Mouse (Mus musculus): Measurements from ENCODE around the gene Tmx1.
A peak's percentile ranks its signal among the peaks of the same experiment; 100 is the strongest.

Tmx1 gene

DNA sequence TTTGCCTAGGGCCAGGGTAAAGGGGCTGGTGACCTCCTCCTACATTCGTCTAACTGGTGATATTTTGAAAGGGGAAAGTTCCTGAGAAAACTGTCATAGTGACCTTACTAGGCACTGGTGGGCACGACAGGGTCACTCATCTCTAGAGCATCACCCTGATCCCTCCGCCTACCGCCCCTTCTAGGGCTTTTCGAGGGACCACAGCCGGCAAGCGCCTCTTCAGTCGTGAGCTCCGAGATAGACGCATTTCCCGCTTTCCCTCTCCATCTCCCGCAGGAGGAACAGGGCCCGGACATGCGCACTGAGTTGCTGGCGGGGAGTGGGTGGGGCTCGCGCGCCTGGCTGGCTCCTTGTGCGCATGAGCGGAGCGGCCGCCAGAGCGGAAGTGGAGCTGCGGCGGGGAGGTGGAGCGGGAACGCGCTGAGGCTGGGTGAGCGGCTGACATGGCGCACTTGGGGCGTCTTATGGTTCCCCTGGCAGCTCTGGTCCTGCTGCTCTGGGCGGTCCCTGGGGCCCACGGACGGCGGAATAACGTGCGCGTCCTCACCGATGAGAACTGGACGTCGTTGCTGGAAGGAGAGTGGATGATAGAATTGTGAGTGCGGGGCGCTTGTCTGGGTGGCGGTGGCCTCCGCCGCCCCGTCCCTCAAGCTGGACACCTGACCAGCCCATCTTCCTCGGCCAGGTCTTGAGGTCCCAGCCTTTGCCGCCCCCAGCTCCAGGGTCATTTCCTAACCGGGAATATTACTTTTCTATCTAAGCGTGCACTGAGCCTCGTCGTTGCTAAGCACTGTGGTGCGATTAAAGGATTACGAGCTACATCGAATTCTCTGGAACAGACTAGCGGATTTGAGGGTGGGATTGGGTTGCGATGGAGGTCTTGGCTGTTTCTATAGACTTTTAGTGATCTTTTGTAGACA, at the start of gene Tmx1:
Tmx1 (plus strand) TSS at position 370 of the 920 bp plus-strand sequence.
- DNase-seq, result peak; percentile 97

DNA sequence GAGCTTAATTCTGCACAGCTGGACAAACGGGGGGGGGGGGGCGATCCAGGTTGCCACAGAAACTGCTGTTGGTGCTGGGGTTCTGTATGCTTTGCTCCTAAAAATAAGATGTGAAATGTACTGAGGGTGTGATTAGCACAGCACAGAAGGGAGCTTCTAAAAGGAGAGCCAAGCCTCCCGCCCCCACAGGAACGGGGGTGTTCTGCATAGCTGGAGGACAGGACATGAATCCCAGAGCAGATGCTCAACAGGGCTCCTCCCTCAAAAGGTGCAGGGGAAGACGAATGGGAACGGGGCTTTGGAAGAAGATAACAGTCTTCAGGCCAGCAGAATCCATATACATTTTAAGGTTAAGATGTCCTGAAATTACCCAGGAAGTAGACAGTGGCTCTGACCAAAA, 48.6 kb upstream of the Tmx1 start:
- peak; percentile 33 for DNase-seq

DNA sequence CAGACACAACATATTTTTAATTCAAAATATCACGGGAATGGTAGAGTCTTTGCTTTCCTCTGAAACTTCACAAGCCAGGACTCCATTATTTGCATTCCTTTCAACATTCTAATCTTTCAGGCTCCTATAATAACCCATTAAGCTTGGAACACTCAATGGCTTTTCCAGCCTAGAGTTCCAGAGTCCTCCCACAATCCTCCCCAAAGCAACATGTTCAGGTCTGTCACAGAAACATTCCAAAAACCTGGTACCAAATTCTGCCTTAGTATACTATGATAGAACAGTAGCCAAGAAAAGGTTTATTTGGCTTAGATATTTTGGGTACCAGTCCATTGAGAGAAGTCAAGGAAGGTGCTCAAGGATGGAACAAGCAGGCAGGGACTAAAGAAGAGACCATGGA, 44.5 kb upstream of the Tmx1 start:
- no peak for DNase-seq

DNA sequence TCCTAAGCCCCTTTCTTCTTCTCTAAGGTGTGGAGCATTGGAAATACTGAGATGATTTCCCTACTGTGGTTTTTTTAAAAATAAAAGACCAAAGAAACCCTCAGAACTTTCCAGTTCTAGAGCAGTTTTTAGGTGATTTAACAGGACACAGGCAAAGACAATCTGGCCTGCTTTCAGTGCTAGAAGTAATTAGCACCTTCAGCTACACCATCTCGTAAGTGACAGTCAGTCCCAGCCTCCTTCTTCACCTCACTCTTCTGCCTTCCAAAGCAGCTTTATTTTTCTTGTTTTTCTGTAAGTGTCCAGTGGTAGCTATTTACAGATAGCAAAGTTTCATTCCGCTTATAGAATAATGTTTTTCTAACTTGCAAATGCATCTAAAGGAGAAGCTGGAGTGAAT, 43.3 kb upstream of the Tmx1 start:
- no peak for DNase-seq

DNA sequence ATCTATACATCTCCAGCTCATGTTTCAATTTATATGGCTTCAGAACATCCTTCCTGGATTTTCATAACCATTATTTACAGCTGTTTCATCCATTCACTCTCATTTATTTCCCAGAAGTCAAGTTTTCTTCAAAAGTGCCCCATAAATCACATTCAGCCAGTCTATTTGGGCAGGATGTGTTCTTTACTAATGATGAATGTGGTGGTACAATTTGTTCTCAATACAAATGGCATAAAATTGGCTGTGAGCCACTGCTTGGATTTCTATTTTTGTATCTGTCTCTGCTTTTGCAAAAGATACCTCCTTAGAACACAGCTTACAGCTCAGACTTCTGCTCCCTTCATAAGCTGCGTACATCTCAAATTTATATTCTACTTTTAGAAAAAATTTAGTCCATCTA, 32.7 kb upstream of the Tmx1 start:
- no peak for DNase-seq

DNA sequence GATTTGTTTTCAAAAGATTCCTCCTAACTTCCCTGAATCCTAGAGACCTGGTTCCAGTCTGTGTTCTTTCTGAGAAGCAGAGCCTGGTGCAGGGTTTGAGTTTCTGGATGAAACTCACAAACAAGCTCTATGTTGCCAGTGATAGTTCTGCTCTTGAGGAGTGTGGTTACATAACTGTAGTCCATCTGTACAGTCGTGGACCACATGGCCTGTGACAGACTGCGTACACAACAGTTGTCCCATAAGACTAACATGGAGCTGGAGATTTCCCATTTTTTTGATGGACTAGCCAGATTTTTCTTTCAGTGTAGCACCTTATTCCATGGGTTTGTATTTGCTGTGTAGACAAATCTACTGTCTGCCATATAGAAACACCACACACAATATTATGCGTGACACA, 31.9 kb upstream of the Tmx1 start:
- DNase-seq, result no peak

DNA sequence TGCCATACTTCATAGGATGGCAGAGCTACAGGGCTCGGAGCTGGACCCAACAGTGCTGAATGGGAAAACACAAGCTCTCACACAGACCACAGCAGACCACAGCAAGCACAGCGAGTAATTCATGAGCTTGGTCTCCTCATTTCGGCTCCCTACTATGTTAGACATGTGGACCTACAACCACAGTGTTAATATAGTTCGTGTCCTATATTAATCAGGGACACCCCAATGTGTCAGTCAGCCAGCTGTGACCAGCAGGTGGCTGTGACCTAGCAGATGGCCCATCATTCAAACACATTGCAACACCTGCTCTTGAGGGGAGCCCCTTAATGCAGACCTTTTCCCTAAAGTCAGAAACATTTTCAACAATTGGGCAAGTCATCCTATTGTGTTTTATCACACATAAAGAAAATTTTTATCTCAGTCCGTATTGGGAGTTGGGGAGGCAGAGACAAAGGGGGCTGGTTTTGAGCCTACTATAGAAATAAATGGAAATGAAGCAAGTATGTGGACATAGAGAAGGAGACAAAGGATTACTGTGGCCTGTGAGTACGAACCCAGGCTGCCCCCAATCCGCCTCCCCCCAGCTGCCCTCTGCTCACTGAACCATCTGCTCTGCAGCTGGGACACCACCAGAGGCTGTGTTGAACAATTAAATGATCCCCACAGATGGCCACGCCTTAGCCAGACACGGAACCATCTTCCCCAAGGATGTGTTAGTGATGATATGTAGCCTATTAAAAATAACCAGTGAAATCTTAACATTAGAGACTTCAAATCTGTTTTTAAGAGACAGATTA, 30.4 kb upstream of the Tmx1 start:
- DNase-seq, result no peak

DNA sequence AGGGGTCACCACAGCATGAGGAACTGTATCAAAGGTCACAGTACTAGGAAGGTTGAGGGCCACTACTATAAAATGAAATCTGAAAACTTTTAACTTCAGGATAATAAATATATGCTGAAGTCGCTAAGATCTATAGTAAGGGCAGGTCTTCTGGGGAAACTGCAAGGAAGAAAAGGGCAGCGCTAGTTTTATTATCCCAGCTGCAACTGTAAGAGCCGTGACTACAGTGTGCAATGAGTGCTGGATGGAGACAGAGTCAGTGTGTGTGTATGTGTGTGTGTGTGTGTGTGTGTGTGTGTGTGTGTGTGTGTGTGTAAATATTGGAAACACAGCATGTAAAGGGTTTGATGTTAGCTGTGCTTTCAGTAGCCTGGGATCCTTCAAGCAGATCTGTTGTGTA, 25.0 kb upstream of the Tmx1 start:
- no peak for DNase-seq

DNA sequence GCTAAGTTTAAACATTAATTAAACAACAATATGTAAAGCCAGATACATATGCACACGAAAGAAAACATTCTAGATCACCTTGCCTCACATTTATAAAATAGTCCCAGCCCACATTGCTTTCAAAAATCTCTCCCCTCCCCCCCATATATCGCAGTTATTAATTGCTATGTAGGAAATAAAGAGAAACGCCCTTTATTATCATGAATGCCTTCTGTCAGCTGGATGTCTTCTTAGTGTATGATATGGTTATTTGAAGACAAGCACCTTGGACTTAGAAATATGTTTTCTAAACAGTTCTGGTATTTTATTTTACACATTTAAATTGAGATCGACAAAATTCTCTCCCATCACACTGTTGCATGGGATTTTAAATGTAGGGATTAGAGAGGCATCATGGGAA, 23.3 kb upstream of the Tmx1 start:
- no peak for DNase-seq

DNA sequence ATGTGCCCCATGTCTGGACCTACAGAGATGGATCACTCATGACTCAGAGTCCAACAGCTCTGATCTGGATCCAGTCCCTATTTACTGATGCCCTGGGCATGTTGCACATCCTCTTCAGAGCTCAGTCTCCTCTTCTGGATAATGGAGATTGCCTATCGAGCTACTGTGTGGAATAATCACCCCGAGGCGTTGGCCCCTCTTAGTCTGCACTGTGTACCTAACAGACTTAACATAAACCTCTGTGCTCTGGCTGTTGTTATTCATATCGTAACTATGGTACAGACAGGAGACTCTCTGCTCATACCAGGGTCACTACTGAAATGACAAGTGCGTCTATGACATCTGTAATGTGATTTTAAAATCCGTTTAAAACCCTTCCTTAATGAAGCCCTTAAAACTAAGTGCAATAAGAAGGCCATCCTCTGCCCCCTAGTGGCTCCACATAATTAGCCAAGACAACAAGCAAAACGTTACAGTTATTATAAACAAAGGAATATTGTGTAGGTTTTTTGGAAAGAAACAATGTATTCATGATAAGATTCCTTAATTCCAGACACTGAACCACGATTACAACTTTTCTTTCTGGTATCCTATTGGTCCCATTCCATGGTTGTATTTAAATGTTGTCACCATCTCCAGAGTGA, 22.5 kb upstream of the Tmx1 start:
- DNase-seq, result no peak

DNA sequence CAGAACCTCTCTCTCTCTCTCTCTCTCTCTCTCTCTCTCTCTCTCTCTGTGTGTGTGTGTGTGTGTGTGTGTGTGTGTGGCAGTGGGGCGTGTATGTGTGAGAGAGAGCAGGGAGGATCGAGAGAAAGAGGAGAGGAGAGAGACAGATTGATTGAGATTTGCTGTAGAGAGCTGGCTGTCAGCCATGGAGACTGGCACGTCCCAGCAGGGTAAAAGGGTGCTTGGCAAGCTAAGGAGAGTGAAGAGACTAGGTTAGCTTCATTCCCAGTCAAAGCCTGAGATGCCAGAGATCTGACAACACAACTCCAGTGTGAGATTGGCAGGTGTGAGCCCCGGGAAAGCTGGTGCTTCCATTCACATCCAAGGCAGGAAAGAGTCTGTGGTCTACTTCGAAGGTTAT, 21.5 kb upstream of the Tmx1 start:
- DNase-seq, result no peak

DNA sequence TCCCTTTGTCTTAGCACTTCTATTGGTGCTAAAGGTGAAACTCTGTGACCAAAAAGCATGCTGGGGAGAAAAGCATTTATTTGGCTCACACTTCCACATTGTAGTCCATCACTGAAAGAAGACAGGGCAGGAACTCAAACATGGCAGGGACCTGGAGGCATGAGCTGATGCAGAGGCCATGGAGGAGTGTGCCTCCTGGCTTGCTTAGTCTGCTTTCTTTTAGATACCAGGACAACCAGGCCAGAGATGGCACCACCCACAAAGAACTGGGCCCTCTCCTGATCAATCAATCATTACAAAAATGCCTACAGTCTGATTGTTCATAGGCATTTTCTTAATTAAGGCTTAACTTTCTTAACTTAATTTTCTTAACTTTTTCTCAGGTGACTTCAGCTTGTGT, 2.9 kb upstream of the Tmx1 start:
- DNase-seq, result no peak

DNA sequence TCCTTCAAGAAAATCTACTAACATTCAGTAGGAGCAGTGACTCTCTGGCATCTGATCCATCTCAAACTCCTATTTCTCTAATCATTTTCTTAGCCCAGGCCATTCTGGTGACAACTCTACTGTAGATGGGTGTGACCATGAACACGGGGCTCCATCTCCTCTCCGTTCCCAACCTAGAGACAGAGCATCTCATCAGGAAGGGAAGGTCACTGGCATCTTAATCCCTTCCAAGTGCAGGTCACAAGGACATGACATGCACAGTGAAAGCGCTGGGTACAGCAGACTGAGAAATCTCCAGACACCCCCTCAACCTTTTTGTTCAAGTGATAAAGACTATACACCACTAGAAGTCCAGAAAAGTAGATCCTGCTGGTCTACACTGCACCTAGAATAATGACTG, 1.4 kb upstream of the Tmx1 start:
- DNase-seq, result no peak

DNA sequence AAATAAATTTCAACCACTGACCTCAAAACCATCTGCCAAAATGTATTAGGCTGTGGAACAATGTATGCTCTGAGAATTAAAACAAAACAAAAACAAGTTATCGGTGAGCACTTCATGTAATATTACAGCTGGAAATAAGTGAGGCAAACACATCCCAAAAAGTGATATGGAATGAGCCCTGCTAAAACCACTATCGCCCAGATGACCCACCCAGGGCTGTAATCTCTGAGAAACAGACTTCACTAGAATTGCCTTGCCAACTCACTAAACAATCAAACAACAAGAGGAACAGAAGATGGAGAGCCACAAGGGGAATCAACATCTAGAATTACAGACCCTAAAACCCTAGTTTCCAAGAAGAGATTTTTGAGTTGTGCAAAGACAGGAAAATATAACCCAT, 752 bp upstream of the Tmx1 start:
- DNase-seq, result no peak

DNA sequence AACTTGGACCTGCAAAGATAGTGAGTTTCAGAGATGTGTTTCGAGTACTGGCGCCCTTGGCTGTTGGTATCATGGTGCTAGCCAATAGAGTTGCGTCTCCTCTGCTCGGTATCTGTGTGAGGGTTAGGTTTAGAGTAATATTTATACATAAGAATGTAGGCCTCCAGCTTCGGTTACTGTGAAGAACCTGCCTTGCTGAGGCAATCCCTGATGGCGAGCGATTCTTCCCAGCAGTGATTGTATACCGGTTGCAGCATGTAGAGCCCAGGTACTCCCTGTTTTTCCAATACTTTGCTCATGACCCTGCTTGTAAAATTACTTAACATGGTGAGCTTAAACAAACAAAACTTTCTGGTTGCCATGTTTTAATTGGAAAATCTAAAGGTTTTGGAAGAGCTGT, 2.3 kb downstream of the Tmx1 start:
- DNase-seq, result no peak

DNA sequence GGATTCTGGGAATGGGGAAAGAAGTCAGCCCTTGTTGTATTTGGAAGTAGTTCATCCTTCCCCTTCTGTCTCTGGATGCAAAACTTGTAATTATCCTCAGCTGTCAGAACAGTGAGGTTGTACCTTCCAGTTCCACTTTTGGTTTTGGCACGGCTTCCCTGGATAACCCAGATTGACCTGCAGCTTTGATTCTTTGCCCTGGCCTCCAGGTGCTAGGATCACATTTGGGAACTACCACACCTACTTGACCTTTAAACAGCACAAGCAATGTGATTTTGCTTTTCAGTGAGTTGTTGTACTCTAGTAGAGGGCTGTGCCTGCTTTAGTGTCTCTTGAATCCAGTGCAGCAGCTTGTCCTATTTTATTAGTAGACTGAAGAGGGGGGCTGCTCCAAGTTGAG, 6.7 kb downstream of the Tmx1 start:
- DNase-seq, result no peak

DNA sequence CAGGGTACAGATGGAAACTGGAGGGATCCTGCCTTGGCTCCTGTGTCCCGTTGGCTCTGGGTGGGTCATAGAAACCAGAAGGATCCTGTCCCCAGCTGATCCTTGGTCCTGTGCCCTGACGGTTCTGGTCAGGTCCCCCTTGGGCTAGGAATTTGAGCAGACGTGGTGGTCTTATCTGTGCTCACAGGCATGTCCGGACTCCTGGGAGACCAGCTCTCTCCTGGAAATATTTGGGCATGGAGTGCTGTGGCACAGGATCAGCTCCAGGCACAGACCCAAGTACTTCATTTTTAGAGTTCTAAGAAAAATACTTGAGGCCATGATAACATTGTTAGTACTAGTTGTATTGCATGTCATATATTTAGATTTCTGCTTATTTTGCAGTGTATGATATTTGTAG, 11.1 kb downstream of the Tmx1 start:
- DNase-seq, result no peak

DNA sequence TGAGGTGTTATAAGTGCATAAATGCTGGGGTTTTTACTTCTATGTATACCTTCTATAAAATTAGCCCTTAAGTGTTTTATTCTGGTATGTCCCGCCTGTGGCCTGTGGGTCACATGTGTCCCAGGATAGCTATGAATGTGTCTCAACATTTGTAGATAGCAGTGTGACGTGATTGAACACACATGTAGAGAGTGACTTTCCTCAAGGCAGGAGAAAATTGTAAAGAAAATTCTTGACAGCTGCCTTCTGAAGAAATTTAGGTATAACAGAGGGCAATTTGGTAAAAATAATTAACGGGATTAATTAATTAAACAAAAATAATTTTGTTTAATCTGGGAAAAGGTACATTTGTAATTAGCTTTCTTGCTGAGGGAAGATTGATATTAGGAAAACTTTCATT, 22.4 kb downstream of the Tmx1 start:
- DNase-seq, result no peak

DNA sequence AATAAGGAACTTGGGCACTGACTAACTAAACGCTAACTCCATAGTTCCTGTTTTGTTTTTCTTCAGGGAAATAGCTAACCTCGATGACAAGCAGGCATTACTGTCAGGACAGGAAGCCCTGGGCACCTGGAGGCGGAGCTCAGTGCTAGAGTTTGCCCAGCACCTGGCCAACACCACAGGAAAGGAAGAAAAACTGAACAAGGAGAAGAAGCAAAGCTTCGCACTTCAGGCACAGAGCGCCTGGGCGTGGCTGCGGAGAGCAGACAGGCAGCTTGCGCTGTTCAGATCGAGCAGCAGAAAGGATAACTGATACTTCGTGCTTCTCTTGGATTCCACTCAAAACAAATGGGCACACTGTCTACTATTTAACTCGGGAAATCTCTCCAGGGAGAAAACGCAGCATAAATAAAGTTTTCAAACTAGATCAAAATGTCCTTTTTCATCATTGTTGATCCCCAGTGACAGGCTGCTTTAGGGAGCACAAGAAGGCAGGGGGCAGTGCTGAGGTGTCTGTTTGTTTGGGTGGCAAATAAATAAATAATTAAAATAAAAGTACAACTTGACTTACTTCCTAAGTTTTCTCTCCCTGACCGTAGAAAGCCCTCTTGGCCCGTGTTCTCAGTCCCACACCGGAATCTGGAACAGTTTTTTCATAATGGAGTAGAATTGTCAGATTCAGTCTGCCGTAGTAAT, 24.1 kb downstream of the Tmx1 start:
- DNase-seq, result no peak

DNA sequence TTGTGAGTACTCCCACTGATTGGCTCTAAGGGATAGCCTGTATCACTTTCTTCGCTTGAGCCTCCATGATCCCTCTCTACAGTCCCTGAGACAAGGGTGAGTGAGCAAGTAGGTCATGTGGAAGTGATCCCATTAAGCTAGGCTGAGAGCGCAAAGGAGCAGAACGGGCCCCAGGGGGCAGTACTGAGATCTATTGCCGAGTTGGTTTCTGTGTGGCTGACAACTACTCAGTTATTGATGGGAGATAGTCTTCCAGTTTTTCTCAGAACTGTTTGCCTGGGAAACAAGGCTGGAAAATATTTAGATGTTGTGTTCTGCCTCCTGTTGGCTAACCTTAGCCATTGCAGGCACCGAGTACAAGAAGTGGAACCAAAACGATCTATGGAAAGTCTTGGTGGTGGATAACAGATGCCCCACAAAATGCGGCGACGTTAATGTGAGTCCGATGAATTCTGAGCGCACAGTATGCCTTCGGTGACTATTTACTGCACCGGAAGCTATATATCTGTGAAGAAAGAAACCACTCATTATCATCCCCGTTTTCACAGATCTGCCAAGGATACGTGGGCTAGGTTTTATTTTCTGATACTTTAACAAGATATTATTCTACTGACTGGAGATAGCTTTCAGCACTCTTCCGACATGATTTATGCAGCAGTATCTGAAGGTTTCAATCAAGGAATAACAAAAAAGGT, 24.8 kb downstream of the Tmx1 start:
- peak; percentile 45 for DNase-seq

DNA sequence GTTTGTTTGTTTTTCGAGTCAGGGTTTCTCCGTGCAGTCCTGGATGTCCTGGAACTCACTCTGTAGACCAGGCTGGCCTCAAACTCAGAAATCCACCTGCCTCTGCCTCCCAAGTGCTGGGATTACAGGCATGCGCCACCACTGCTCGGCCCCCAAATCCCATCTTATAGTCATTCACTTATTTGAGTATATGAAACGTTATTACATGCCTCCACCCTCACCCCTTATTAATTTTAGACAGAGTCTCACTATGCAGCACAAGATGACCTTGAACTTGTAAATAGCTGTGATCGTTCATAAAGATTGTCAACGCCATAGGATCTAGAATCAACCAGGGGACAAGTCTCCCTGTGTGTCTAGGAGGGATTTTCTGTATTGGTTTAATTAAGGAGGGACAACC, 33.1 kb downstream of the Tmx1 start:
- DNase-seq, result no peak

DNA sequence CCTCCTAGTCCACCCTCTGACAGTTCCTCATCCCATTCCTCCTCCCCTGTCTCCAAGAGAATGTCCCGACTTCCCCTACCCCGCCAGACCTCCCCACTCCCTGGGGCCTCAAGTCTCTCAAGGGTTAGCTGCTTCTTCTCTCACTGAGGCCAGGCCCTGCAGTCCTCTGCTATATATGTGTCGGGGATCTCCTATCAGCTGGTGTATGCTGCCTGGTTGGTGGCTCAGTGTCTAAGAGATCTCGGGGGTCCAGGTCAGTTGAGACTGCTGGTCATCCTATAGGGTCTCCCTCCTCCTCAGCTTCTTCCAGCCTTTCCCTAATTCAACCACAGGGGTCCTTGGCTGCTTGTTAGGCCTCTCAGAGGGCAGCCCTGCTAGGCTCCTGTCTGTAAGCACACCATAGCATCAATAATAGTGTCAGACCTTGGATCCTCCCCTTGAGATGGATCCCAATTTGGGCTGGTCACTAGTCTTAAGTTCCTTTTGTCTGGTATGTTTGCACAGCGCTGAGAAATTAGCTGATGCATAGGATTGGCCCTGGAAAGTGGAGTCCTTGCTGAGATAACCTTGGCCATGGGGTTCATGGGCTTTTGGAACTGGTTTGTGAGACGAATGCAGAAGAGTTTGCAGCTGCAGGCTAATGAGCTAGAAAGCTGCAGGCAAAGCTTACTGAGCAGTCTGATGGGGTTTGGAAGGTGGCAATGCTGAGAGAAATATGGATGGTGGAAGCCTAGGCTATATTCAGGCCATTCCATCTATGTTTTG, 34.0 kb downstream of the Tmx1 start:
- no peak for DNase-seq
